Mouse (Mus musculus) bone marrow macrophage, adult 2 months (primary cell): ENCODE results near the gene Pik3cg.

Source experiments
- CTCF ChIP-seq: IDR thresholded peaks from 2 replicates; pipeline ENCODE4 v1.5.1; 2012; ENCODE audit warnings: low read depth, mild to moderate bottlenecking, low read length, moderate library complexity
- POLR2A ChIP-seq: IDR thresholded peaks from 2 replicates; pipeline ENCODE4 v1.6.1; 2012; ENCODE audit warnings: mild to moderate bottlenecking, low read depth, low read length, borderline replicate concordance

DNA sequence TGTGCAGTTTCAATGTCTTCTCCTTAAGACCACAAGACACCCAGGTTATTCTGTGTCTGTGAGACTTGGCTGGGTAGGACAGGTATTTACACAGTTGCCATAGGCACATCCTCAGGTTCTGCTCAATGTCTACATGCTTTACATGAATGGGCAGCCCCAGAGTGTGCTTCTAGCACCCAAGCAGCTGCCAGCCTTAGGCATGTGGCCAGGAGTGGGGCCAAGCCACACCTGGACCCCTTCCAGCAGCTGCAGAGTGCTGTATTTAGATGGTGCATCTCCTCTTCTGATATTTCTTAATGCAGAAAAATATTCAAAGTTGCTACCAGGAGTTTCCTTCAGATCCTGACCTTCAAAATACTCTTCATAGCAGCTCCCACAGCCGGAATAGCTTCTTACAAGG is 11.9 kb upstream of the Pik3cg start:
- TF ChIP-seq POLR2A (no peak), CTCF (no peak)
